Mouse (Mus musculus) heart, adult 2 months (tissue): ENCODE results near the gene Gm49486.

Experiments
- EP300 ChIP-seq: fragments of 200-500 bp; IDR thresholded peaks from 2 replicates; pipeline ENCODE4 v1.6.1; 2011; ENCODE audit warnings: low read depth, low read length, control low read depth; ENCODE audit not compliant: insufficient read depth
- POLR2A ChIP-seq: fragments of 200-500 bp; IDR thresholded peaks from 2 replicates; pipeline ENCODE4 v1.6.1; 2011; ENCODE audit warnings: mild to moderate bottlenecking, low read depth, low read length, control low read depth; ENCODE audit not compliant: insufficient read depth

DNA sequence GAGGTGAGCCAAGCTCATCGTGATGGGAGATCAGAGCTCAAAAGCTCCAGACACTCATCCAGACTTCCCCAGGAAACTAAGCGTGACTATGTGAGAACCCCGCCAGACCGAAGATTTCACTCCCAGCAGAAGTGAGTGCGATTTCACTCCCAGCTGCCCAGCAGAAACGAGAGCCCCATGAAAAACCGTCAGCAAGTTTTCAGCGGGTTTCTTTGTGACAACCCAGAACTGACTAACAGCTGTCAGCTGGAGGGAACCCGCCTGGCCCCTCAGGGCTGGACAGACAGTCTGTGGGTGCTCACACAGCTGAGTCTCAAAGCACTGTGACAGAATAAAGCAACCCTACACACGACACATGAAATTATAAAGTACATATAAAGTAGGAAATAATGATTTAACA is 48.5 kb downstream of the Gm49486 start:
- TF ChIP-seq EP300 (no peak), POLR2A (no peak)
